Mouse (Mus musculus) kidney, adult 18-20 months (tissue): ENCODE measurements at regions not wholly inside any gene's neighbourhood (a gene's known extent, or its start where the extent isn't known, plus 50 kb on each side); places are given as distances from the start of the nearest gene placed in this dataset.
"Not testable (repeated sequence)": the region's sequence is repeated elsewhere in the genome, so short reads cannot be mapped to it uniquely, and the experiment has no call there.

ENCODE experiments used
- DNase-seq: peaks from one replicate; pipeline ENCODE4 v3.0.0; 2021

DNA sequence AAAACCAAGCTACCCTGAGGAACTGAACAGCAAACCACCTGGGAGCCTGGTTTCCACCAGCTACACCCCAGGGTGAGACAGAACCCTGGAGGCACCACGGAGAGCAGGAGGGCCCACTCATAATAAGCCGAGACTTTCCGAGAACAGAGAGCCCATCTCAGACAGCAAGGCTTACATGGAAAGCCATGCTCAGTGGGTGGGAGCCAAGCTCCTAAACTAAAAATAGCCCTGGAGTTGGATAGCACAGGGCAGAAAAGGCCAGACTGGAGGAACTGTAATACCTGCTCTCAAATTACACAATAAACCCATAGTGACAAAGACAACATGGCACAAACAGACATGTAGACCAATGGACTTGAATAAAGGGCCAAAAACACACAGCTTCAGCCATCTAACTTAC lies 69.9 kb downstream of the Fbxo4 start:
- no peak for DNase-seq

DNA sequence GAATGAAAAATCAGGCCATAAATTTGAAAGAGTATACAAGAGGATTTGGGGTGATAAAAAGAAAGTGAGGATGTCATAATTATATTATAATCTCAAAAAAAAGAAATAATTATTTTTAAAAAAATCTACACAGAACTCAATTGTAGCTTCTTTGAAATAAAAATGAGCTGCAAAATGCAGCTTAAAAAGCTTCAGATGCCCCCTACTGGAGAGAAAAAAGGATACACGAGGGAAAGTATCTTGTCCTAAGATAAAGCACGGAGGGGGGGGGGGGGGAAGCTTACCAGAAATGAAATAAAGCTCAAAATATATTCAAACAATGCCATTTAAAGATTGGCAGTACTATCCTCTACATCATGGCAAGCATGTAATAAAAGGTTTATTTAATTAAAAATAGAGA lies 70.7 kb downstream of the Fbxo4 start:
- no peak for DNase-seq

DNA sequence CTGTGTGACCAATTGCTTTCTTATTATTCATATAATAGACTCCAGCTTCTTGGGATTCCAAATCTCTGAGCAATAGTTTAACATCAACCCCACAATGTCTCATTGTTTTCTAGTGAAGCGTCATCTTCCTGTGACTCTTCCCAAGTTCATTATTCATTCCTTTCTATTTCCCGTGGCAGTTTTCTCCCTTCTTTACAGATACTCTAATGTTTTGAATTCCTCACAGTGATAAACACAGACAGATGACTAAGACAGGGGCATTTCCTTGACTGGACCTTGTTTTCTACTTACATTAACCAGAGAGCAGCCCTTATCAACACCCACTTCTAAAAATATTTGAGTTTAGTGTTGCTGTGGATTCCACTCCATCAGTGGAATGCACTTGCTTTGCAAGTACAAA lies 73.8 kb downstream of the Fbxo4 start:
- no peak for DNase-seq

DNA sequence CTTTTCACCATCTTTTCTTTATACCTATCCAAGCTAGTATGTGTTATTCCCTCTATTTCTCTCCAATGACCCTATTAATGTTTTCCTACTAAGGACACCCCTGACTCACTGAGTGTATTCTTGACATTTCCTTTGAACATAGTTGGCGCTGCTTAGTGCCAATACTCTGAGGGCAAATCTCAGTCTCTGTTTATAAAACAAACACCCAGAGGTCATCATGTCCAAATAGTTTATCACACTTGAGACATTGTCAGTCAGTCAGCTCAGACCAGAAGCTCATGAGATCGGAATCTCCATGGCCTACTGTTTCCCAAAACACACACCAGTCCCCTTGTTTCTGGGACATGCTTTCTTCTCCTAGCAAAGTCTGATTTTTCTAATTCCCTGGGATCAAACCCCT lies 100.9 kb downstream of the Fbxo4 start:
- no peak for DNase-seq

DNA sequence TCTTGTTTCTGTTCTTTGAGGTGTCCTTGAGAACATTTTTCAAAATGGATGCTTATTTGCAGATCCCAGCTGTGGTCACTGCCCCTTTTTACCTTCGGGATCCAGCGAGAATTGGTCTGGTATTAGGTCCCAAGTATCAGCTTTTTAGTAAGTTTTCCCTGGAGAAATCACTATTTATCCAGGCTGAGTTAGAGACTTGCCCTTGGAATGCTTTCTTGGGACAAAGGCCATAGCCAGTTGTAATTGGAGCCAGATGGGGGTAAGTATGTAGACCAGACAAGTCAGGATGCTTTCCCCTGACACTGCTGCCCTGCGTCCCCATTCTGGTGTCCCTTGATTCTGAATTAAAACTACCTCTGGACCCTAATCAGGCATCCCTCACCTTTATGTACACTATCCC lies 101.9 kb downstream of the Fbxo4 start:
- no peak for DNase-seq

DNA sequence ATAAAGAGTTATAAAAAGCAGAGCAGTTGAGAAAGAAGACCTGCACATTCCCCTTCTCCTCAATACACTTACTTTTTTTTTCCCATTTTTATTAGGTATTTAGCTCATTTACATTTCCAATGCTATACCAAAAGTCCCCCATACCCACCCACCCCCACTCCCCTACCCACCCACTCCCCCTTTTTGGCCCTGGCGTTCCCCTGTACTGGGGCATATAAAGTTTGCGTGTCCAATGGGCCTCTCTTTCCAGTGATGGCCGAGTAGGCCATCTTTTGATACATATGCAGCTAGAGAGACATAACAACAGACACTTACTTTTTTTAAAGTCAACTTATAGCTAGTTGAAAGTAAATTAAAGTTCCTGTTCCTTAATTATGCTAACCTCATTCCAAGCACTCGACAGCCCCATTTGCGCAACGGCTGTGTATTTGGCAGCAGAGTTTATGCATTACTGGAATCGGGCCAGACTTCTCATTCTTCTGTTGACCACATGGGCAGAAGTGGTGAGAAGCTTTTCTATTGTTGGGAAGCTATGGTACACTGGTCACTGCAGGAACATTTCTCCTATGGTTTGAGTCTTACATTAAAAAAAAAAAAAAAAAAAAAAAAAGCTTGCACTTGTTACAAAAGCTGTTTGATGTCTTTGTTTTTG lies 104.0 kb downstream of the Fbxo4 start:
- peak; percentile 47 for DNase-seq

DNA sequence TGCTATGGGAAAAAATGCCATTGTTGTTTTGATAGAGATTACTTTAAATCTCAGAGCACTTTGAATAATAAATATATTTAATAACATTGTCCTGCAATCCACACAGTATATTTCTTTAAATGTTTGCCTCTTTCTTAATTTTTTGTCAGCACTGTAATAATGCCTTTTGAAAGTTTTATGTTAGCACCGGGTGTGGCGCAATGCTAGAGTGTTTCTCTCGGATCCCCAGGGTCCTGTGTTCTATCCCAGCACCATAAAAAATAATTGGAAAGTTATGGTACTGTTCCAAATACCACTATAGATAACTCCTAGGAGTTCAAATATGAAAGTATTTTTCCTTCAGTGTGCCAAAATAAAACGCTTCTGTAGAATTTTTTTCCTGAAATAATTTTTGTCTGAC lies 147.6 kb downstream of the Fbxo4 start:
- DNase-seq = no peak

GRCm38 (mm10) chr15:3805430-3805829 lies 173.9 kb downstream of the Fbxo4 start:
- DNase-seq = peak; percentile 6

- DNase-seq = no peak
Observed at GRCm38 (mm10) chr15:3775865-3776264, 192.6 kb upstream of the Ghr start.

- no peak for DNase-seq
Observed at GRCm38 (mm10) chr15:3772228-3772789, 189.0 kb upstream of the Ghr start.

- DNase-seq = no peak
Observed at GRCm38 (mm10) chr15:3770312-3770711, 187.0 kb upstream of the Ghr start.

DNA sequence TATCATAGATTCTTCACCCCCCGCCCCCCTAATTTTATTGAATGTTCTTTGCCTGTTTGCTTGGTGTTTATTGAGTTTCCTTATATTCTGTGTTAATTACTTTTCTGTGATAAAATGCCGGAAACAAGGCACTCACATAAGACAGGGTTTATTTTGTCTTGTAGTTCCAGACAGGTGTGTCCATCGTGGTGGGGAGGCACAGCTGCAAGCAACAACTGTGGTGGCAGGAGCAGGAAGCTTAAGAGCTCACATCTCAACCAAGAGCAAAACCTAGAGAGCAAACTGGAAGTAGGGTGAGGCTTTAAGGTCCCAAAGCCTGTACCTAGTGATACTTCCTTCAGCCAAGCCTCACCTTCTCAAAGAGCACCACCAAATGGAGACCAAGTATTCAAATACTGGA lies 181.4 kb upstream of the Ghr start:
- DNase-seq = no peak

DNA sequence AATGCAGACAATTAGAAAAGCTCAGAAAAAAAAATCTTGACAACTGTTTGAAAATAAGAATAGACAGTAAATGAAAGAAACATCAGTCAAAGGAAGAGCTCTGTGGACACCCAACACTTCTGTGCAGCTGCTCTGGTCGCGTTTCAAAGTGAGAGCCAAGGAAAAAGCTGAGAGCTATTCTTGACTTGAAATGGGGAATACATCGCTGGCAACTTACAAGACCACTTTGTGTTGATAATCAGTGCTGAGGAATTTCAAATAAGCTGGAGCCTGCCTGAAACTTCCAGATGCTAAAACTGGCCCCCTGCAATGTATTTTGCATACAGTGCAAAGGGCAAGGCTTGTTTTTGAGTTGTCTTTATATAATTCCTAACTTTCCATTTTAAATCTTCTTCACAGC lies 177.1 kb upstream of the Ghr start:
- DNase-seq = no peak

DNA sequence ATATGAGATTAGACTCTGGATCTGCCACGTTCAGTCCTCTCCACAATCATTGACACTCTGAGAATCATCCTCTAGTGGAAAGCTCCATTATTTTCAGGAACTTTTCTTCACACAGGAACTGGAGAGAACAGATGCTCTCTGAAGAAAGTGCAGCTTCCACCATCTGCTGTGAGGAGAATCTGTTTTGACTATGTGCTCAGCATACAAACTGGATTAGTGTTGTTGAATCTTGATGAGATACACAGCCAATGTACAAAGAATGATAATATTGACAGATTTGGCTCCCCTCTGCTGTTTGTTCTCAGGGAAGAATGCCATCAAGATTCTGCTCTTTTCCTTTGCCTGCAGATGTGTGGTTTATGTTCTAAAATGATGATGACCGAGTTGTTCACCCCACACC lies 172.3 kb upstream of the Ghr start:
- no peak for DNase-seq

DNA sequence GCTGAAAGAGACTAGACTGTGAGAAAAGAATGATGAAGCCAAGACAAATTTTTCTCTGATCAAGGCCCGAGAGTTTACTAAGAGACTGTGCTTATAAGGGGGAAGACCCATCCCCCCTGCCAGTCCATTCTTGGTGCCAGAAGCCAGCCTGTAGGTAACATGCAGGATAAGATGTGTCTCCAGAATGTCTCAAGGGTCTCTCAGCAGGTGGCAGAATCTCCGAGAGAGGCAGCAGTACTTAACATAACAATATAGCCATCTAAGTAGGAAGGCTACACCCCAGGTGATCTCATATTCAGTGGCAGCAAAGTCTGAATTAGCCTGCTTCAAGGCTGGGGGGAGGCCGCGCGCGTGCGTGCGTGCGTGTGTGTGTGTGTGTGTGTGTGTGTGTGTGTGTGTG lies 164.8 kb upstream of the Ghr start:
- DNase-seq = not testable (repeated sequence)

- no peak for DNase-seq
Observed at GRCm38 (mm10) chr15:3743168-3743814, 160.0 kb upstream of the Ghr start.

DNA sequence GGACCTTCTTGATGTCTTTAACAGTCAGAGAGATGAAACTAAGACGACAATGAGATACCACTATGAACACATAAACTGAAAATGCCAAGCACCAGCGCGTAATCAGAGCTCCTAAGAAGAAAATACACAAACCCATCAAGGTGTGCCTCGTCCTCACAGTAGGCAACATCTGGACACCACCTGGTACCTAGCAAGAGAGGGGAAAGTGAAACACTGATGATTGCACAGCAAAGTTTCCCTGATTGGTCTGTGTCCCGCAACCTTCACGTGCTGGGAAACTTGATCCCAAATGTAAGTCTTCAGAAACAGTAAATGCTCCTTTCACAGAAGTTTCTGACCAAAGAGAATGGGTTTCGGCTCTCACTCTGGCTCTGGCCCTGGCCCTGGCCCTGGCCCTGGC lies 158.9 kb upstream of the Ghr start:
- DNase-seq = no peak

- peak; percentile 32 for DNase-seq
Observed at GRCm38 (mm10) chr15:3725214-3725613, 141.9 kb upstream of the Ghr start.

DNA sequence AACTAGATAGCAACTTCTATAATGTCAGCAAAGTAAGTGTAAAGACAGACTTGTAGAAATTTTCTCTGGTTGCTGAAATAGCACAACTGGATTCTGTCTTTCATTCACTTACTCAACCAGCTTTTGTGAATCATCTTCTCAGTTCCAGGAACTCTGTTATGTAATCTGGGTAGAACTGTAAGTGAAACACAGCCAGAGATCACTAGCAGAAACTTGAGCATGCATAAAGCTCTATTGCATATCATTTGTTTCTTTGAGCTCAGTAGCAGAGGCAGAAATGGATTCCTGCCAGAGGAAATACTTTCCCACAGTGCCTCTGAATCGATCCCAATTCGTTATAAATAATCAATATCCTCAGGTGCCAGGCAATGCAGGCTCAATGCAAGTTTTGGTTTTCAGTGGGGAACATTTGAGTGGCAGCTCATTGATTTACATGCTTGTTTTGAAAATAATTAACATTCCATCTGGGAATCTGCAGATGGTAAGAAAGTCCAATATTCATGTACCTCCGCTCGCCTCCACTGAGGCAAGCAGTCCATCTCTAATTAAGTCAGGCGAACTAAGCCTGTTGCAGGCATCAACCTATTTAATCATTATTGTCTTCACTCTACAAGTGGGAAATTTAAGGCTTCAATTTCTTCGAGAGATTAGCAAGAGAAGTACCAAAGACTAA lies 137.5 kb upstream of the Ghr start:
- DNase-seq = peak; percentile 35

- DNase-seq = no peak
Observed at GRCm38 (mm10) chr15:3711764-3712163, 128.5 kb upstream of the Ghr start.

GRCm38 (mm10) chr15:3707089-3708078 lies 124.1 kb upstream of the Ghr start:
- no peak for DNase-seq

DNA sequence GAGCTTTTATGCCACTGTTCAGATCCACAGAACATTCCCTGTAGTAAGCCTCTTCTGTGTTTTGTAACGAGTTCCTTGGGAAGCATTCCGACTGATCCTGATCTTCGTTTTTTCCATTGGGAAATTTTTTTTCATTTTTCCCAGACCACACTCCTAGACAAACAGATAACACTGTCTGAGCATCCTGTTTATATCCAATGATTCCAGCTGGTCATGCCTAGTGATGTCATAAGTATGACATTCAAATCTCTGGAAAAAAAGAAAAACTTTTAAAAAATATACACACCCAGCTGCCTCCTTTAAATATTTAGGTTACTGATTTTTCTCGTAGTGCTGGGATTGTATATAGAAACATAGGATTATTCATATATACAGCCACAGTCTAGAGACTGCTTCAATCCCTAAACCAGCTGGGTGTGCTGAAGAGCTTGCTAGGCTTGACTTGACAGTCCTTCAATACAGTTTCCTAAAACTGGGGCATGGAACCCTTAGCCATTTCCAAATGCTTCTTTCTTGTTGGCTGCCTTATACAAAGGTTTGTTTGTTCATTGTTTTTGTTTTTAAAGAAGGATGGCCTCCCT lies 116.0 kb upstream of the Ghr start:
- DNase-seq = no peak

- DNase-seq = no peak
Observed at GRCm38 (mm10) chr15:3685254-3685653, 102.0 kb upstream of the Ghr start.
